Mouse (Mus musculus) 3134 (cell line): ENCODE results near the gene Gm11020.

Experiments
- DNase-seq: peaks from one replicate; pipeline ENCODE4 v3.0.0-alpha.2; 2011; ENCODE audit warnings: low spot score; ENCODE audit not compliant: insufficient read length; ENCODE audit errors: extremely low read depth

The Gm11020 gene

GRCm38 (mm10) chr8:104341678-104342077 lies 20.3 kb downstream of the Gm11020 start:
- no peak for DNase-seq

- no peak for DNase-seq
These were observed 21.1 kb downstream of the Gm11020 start for GRCm38 (mm10) chr8:104342426-104342825.

- peak; percentile 62 for DNase-seq
These were observed 22.6 kb downstream of the Gm11020 start for GRCm38 (mm10) chr8:104343957-104344356.

GRCm38 (mm10) chr8:104344622-104345021 lies 23.3 kb downstream of the Gm11020 start:
- no peak for DNase-seq

GRCm38 (mm10) chr8:104346706-104347105 lies 25.3 kb downstream of the Gm11020 start:
- no peak for DNase-seq

DNA sequence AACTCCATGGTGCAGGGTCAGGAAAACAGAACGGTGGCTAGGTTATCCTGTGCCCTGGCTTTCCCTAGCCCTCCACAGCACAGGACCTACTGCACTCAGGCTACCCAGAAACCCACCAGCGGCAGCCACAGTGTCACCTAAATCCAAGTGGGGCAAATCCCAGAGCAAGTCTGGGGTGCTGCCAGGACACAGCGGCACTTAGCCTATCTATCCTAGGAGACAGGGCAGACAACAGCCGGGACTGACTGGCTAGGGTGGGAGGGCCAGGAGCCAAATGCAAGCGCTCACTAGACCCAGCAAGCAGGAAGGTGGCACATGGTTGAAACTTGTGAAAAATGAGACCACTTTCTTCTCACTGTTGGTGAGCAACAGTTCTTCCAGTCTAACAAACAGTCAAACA lies 27.6 kb downstream of the Gm11020 start:
- DNase-seq, result no peak

DNA sequence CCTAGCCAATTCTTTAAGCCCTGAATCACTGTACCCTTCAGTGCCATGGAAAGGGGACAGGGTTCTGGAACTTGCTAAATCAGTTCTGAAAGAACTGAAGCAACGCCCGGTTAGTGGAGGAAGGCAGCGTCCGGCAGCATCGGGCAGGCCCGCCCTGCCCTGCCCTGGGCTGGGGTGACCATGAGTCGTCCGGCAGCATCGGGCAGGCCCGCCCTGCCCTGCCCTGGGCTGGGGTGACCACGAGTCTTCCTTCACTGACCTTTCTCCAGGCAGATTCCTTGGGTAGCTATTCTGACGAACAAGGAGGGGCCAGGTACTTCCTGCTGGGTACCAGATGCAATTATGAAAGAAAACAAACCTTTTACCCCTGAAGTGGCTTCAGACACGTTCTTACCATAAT lies 28.7 kb downstream of the Gm11020 start:
- DNase-seq, result peak; percentile 36

- no peak for DNase-seq
These were observed 31.8 kb downstream of the Gm11020 start for GRCm38 (mm10) chr8:104353186-104353585.

GRCm38 (mm10) chr8:104354504-104354903 lies 33.1 kb downstream of the Gm11020 start:
- DNase-seq, result no peak

- DNase-seq, result no peak
These were observed 37.3 kb downstream of the Gm11020 start for GRCm38 (mm10) chr8:104358637-104359036.

DNA sequence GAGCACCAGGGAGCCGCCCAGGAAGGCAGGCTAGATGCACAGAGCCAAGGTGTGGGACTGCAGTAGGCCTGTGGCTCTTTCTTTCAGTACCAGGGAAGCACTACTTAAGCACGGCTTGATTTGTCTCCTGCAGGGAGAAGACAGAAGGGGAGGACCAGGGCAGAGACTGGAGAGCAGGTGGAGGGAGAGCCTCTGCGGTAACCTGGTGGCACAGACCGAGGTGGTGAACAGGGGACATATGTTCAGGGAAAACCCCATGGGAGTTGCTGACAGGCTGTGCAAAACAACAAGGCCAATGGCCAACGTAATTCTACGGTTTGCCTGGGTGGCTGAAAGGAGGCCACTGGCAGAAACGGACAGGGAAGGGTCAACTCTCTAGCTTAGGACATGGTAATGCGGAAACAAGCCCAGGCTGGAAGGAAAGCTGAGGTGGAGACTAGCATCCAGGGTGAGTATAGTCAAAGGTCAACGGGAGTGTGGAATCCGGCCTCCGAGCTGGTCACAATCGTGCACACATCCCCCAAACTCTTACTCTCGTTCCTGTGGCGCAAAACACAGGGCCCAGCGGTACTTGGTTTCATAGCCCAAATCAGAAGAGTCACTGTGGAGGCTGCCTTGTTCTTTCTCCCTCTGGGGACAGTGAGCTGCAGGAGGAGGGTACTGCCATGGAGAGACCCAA lies 38.5 kb downstream of the Gm11020 start:
- DNase-seq, result no peak

DNA sequence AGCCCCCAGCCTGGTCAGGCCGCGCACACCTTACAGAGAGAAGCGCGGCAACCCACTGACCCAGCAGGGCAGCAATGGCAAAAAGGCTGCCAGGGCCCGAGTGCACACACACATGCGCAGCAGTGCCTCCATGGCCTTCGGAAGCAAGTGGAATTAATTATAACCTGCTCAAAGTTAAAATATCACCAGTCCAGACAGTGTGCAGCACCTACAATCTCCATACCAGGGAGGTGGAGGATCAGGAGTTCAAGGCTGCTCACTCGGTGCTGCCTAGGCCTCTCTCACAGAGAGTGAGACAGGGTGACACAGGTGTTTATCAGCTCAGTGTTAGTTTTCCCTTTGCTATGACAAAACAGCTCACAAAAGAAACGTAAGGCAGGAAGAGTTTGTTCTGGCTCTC lies 44.3 kb downstream of the Gm11020 start:
- no peak for DNase-seq

DNA sequence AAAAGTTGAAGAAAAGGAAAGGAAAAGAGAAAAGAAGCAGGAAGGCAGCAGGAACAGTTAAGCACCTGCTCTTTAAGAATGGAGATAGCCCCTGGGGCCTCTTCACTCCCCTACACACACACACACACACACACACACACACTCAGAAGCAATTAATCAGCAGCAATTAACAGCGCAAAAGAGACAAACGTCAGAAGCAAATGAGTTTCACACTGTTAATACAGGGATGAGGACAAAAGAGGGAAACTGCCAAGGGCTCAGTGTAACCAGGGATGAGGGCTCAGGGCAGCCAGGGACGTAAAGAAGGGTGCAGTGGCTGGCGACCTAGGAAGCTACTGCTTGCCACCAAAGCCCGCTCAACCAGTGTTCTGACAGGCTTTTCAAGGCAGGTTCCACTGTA lies 46.0 kb downstream of the Gm11020 start:
- DNase-seq, result no peak

DNA sequence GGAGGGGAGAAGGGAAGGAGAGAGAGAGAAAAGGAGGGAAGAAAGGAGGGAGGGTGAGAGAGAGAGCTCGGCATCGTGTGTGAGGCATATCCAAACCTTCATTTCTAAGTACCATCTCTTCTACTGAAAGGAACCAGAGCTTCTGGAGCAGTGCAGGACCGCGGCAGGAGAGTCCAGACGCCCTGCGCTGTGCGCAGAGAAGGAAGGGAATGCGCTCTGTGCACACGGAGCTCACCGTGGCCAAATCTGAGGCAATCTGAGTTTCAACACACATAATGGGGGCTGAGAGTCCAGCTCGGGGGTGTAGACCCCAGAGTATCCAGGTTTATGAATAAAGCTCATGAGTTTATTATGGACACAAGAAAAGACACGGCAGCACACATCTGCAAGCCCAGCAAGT lies 48.2 kb downstream of the Gm11020 start:
- DNase-seq, result no peak

DNA sequence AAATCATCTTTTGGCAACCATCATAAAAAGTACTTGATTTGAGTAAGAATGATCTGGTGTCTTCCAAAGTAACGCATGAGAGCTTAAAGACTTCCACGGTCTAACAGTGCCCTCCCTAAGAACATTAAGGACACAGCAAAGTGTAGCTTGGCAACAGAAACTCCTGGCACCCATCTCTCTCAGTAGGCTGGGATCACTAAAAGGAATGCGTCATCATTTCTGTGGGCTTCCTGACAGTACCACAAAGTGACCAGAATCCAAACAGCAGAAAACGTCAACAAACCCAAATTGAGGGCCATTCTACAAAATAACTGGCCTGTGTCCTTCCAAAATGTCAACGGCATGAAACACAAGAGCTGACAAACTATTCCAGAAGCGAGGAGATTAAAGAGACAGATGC lies 48.7 kb downstream of the Gm11020 start:
- peak; percentile 56 for DNase-seq

DNA sequence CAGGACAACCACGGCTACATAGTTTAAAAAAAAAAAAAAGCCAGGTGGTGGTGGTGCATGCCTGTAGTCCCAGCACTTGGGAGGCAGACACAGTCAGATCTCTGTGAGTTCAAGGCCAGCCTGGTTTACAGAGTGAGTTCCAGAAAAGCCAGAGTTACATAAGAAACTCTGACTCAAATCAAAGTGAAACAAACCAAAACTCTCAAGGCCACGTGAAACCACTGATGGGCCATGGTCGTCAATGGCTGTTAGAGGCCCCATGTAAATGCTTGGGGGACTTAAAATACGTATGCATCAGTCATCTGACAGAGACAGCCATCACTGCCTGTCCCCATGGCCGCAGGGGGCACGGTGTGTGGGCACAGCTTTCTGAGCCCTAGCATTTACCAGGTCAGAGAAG lies 49.8 kb downstream of the Gm11020 start:
- DNase-seq, result no peak
